Comparison of ENCODE assay signal across 21 mouse cellular contexts in genomic region chrX:93760770-93761169, GRCm38 (mm10).
"Had no signal": no experiment of that assay in that cellular context is flagged by ENCODE, and none has a peak within 500 bp of the region (broad histone marks: within the 10 kb centered on the region; RNA-seq: fewer than 3 reads in every experiment).

No protein-coding gene starts in this region.

- H3K4me2 ChIP-seq: liver, embryonic 13.5 days; liver, embryonic 15.5 days; lung, embryonic 14.5 days; midbrain, embryonic 12.5 days; neural tube, embryonic 13.5 days; neural tube, embryonic 15.5 days had no signal

- H3K9ac ChIP-seq: liver, embryonic 13.5 days; liver, embryonic 15.5 days; liver, postnatal 0 days; lung, embryonic 14.5 days; midbrain, embryonic 12.5 days; neural tube, embryonic 13.5 days; neural tube, embryonic 15.5 days had no signal

- H3K4me3 ChIP-seq: liver, embryonic 13.5 days; liver, embryonic 15.5 days; midbrain, embryonic 10.5 days; midbrain, embryonic 12.5 days; myocyte; neural tube, embryonic 13.5 days; neural tube, embryonic 15.5 days had no signal

- H3K36me3 ChIP-seq: liver, embryonic 13.5 days; liver, embryonic 15.5 days; midbrain, embryonic 10.5 days; midbrain, embryonic 12.5 days; neural tube, embryonic 13.5 days; neural tube, embryonic 15.5 days had no signal

- H3K9me3 ChIP-seq: liver, embryonic 13.5 days; liver, embryonic 15.5 days; midbrain, embryonic 10.5 days; midbrain, embryonic 12.5 days; neural tube, embryonic 13.5 days; neural tube, embryonic 15.5 days had no signal

- H3K4me1 ChIP-seq: liver, embryonic 13.5 days; liver, embryonic 15.5 days; midbrain, embryonic 10.5 days; midbrain, embryonic 12.5 days; neural tube, embryonic 15.5 days had no signal

- DNase-seq: liver, embryonic 13.5 days; liver, postnatal 0 days; lung, embryonic 14.5 days; lung, postnatal 10 days; lung, postnatal 4 days; midbrain, embryonic 14.5 days; retina, postnatal 1 day; right cerebral cortex, adult 18-20 months; right cerebral cortex, postnatal 25 days; right cerebral cortex, postnatal 4 days; spleen, adult 18-20 months; thymus, adult 18-20 months; thymus, postnatal 25 days; thymus, postnatal 4 days had no signal

- ATAC-seq: liver, postnatal 0 days; midbrain, embryonic 16.5 days had no signal

- H3K27ac ChIP-seq: liver, embryonic 13.5 days; liver, embryonic 15.5 days; midbrain, embryonic 10.5 days; midbrain, embryonic 12.5 days; neural tube, embryonic 13.5 days; neural tube, embryonic 15.5 days had no signal

- H3K27me3 ChIP-seq: liver, embryonic 13.5 days; liver, embryonic 15.5 days; midbrain, embryonic 12.5 days; neural tube, embryonic 13.5 days; neural tube, embryonic 15.5 days had no signal
